Mouse (Mus musculus) layer of hippocampus, postnatal 25 days (tissue): Measurements from ENCODE around the gene Fcgr3. TPM values are rescaled to one million over a fixed set of nuclear protein-coding genes. Genes with fewer than 3 reads are reported as not detected.

Experiments used
- DNase-seq, 2 experiments: peaks; one replicate each; pipeline ENCODE4 v3.0.0; 2022; ENCODE audit warnings: mixed read lengths in 2 of 2, low spot score in 1 of 2; ENCODE audit errors: extremely low spot score in 1 of 2
- total RNA-seq, 2 experiments: library from RNA; stranded (reverse); gene quantifications; 2 replicates each; pipeline ENCODE4 v1.2.3; 2021

Fcgr3 gene
- total RNA-seq = 10 to 100 TPM; 12.1 to 14.0 TPM

GRCm38 (mm10) chr1:171064491-171065242, at the start of gene Fcgr3:
Gene Fcgr3 (minus strand): TSS chr1:171064935.
- peak; percentile 77 to 83 for DNase-seq

- DNase-seq = peak; percentile 24 to 26
Observed at GRCm38 (mm10) chr1:171113873-171114299, 49.2 kb upstream of the Fcgr3 start, which contains the start of gene Cfap126. Gene Cfap126 (plus strand): TSS chr1:171113918.

- no peak for DNase-seq
Observed at GRCm38 (mm10) chr1:171112986-171113385, 48.3 kb upstream of the Fcgr3 start.

- peak; percentile 15 to 36 for DNase-seq
Observed at GRCm38 (mm10) chr1:171111781-171112575, 47.2 kb upstream of the Fcgr3 start.

GRCm38 (mm10) chr1:171111020-171111780, 46.5 kb upstream of the Fcgr3 start:
- peak; percentile 92 to 94 for DNase-seq

- no peak for DNase-seq
Observed at GRCm38 (mm10) chr1:171110659-171111019, 45.9 kb upstream of the Fcgr3 start.

- DNase-seq = no peak
Observed at GRCm38 (mm10) chr1:171109620-171110019, 44.9 kb upstream of the Fcgr3 start.

- DNase-seq = no peak
Observed at GRCm38 (mm10) chr1:171105226-171105625, 40.5 kb upstream of the Fcgr3 start.

GRCm38 (mm10) chr1:171103179-171103840, 38.6 kb upstream of the Fcgr3 start:
- no peak for DNase-seq

- peak; percentile 86 to 95 for DNase-seq
Observed at GRCm38 (mm10) chr1:171102547-171103177, 37.9 kb upstream of the Fcgr3 start.

GRCm38 (mm10) chr1:171101733-171102546, 37.2 kb upstream of the Fcgr3 start:
- DNase-seq = peak; percentile 95 to 97

GRCm38 (mm10) chr1:171101033-171101432, 36.3 kb upstream of the Fcgr3 start:
- no peak for DNase-seq

GRCm38 (mm10) chr1:171097612-171098011, 32.9 kb upstream of the Fcgr3 start:
- no peak for DNase-seq

GRCm38 (mm10) chr1:171097136-171097535, 32.4 kb upstream of the Fcgr3 start:
- no peak for DNase-seq

- no peak for DNase-seq
Observed at GRCm38 (mm10) chr1:171096110-171096964, 31.6 kb upstream of the Fcgr3 start.

- no peak for DNase-seq
Observed at GRCm38 (mm10) chr1:171094424-171094823, 29.7 kb upstream of the Fcgr3 start.

GRCm38 (mm10) chr1:171090761-171091160, 26.0 kb upstream of the Fcgr3 start:
- DNase-seq = no peak

- DNase-seq = no peak
Observed at GRCm38 (mm10) chr1:171089891-171090290, 25.2 kb upstream of the Fcgr3 start.
